Mouse (Mus musculus): ENCODE data around the gene B4galt4.

DNA sequence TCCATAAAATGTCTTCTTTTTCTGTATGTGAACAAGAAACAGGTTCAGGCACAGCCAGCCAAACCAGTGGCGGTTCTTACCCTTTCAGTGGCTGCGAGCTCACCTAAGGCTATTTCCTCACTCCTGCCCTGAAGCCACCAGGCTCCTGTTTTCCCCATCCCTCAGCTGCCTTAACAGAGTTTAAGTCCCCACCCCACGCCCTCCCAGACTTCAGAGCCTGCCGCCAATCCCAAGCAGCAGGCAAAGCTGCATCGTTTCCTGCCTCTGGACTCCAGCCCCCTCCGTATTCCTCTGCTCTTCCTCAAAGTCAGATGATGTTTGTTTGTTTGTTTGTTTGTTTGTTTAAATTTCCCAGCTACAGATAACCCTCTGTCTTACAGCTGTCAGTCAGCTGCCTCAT lies 38.6 kb upstream of the B4galt4 start:
- TF ChIP-seq POLR2A (IDR thresholded peaks at IDR 0.05; ENCODE audit: insufficient read depth, low read depth, low read length) (no peak), CTCF (IDR thresholded peaks at IDR 0.05; ENCODE audit: insufficient read depth, low read depth, low read length) (no peak)

Measured in olfactory bulb, adult 2 months (tissue).